Mouse (Mus musculus) thymus, postnatal 10 days (tissue): ENCODE measurements at regions not wholly inside any gene's neighbourhood (a gene's known extent, or its start where the extent isn't known, plus 50 kb on each side); places are given as distances from the start of the nearest gene placed in this dataset.

Source experiments
- DNase-seq, 2 experiments: peaks; one replicate each; pipeline ENCODE4 v3.0.0; 2021; ENCODE audit warnings: low spot score in 2 of 2

DNA sequence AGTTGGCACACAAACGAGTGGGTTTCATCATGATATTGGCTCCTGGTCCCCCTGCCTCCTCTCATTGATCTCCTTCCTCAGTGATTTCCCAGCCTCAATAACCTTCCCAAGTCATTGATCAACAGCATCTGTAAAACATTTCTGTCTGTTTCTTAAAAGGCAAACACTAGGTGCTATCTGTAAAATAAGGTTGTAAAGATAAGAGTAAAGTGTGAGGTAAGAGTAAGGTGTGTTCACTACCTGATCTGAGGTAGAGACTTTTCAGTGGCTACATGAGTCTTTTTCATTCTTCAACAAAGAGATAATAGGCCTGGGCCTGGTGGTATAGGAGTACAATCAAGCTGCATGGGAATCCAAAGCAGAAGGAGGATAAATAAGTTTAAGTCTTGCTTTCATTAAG, 55.7 kb downstream of the Plk2 start:
- no peak for DNase-seq

DNA sequence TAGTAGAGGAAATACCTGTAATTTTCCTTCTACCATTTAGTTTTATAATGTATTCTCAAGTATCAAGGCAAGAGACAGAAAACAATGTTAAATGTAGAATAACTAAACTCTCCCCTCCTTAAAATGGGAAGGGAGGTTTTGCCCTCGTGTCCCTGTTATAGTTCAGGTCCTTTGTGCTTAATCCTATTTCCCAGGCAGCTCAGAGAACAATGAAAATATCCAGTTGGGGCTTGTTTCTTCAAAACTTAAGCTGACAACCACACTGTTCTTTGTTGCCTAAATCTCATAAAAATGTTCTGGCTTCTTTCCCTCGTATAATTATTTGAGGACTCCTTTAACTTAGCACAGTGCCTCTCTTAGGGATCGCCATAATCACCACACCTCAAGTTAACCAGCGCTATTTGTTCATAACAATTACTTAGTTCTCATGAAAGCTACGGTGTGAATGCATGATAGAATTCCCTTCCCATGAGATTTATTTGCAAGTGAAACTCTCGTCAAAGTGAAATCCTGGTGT, 57.2 kb downstream of the Plk2 start:
- DNase-seq: no peak

- no peak for DNase-seq
These were observed 60.2 kb downstream of the Plk2 start for GRCm38 (mm10) chr13:110455085-110455484.

DNA sequence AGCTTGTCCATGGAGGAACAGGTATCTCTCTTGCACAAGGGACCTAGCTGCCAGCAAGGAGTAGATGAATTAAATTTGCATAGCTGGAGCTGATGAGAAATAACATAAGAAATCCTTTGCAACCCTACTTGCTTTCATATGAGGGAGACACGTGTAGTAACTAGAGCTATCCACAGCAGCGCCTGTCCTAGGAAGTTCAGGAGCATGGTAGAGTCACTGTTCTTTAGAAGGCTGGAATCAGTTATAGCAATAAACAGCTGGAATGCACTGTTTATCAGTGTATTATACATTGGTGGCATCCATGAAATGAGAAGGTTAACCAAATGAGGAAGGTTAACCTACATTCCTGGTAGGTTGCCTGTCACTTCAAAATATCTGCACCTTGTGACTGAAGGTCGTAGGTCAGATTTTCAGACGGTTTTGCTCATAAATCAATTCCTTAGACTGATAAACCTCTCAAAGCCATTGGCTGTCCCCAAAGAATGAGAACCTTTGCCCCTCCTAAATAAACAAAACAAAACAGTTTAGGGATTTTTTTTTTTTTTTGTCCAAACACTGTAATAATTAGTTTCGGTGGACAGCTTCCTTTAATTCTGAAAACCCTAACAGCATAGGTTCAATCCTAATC, 60.8 kb downstream of the Plk2 start:
- no peak for DNase-seq

DNA sequence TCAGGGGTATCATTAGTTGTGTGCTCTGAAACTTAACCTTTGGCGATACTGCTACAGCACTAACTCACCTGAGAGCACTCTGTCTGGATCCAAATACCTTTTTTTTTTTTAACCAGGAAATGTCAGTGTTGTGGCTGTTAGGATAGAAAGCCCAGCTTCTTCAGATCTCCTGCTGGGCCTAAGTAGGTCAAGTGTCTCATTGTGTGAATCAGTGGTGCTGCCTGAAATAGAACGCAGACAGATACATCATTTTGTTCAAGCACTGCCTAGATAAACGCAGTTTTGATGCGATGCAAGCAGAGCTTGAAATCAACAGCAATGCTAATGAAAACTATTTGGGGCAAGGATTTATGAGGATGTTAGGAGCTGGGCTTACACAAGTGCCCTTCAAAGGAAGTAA, 63.9 kb downstream of the Plk2 start:
- DNase-seq: no peak

GRCm38 (mm10) chr13:110461581-110461980, 66.7 kb downstream of the Plk2 start:
- no peak for DNase-seq

DNA sequence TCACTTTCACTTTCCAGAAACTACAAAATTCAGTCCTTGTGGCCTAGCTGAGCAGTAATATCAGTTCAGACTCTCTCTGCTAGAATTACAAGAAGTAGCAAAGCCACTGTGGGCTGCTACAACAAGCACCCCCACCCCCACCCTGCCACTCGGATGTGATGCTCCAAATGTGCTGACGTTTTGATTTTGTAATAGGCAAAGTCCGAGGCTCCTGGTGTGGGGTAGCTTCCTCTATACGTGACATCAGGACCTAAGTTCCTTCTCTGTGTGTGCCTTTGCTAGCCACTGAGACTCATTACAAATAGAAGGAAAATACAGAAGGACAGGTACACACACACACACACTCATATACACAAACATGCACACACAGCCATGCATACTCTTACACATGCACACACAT, 76.7 kb downstream of the Plk2 start:
- DNase-seq: no peak

GRCm38 (mm10) chr13:110477709-110478108, 82.9 kb downstream of the Plk2 start:
- no peak for DNase-seq

GRCm38 (mm10) chr13:110484358-110484940, 89.6 kb downstream of the Plk2 start:
- no peak for DNase-seq

GRCm38 (mm10) chr13:110485515-110485914, 90.7 kb downstream of the Plk2 start:
- DNase-seq: no peak

DNA sequence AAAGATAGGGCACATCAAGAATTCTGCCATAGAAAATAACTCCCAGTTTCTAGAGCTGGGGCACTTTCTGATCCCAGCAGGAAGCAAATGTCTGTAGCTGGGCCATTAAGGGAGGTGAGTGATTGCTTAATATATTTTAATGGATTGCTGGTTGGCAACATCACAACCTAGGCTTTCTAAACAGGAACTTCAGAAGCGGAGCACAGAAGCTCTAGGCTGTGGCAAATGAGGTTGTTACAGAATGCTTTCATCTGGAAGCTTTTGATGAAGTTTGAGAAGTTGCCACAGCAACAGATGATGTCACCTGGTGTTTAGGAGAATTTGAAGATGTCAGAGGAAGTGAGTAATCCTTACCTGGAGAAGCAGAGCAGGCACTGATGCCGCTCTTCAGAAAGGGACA, 95.3 kb downstream of the Plk2 start:
- DNase-seq: no peak

- DNase-seq: no peak
These were observed 97.6 kb downstream of the Plk2 start for GRCm38 (mm10) chr13:110492296-110493001.

GRCm38 (mm10) chr13:110493002-110493552, 98.2 kb downstream of the Plk2 start:
- DNase-seq: no peak

GRCm38 (mm10) chr13:110497461-110497860, 102.6 kb downstream of the Plk2 start:
- DNase-seq: no peak

- DNase-seq: no peak
These were observed 113.0 kb downstream of the Plk2 start for GRCm38 (mm10) chr13:110507814-110508362.

GRCm38 (mm10) chr13:110517986-110518385, 123.1 kb downstream of the Plk2 start:
- no peak for DNase-seq

GRCm38 (mm10) chr13:110522974-110523373, 128.1 kb downstream of the Plk2 start:
- no peak for DNase-seq

DNA sequence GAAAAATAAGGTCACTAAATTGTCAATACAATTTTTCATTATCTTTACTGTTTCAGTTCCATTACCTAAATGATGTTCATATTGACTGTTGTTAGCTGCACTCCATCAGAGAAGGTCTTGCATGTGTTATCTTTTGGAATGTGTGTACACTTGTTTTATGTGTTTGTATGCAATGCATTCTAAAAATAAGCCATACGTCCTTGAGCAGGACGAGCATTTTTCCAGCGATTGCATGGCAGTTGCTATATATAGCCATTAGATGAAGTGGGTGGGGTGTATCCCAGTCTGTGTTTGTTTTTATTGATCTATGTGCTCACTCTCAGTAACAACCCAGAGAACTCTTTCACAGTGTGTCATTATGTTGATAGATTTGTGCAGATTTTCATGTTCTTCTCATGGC, 132.8 kb downstream of the Plk2 start:
- no peak for DNase-seq

GRCm38 (mm10) chr13:110529624-110530023, 134.8 kb downstream of the Plk2 start:
- no peak for DNase-seq

GRCm38 (mm10) chr13:110534320-110534764, 139.5 kb downstream of the Plk2 start:
- no peak for DNase-seq

DNA sequence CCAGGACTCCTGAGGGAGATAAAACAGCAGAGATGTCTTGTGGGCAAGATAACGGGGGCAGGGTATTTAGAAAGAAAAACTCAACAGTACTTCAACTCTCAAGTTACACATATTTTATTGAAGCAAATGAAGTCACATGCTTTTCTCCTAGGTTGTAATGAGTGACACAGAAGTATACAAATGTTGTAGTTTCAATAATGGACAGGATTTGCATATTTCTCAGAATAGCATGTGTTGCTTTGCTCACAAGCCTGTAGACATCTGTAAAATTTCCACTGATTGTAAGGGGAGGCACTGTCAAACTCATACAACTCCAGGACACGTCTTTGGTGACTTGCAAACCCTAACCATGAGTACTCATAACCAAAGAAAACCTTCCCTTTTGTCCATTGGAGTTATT, 140.9 kb downstream of the Plk2 start:
- DNase-seq: no peak

GRCm38 (mm10) chr13:110537960-110538463, 143.2 kb downstream of the Plk2 start:
- DNase-seq: no peak
